Mouse (Mus musculus) cerebellum, postnatal 10 days (tissue): Measurements from ENCODE around the gene Dclk1.

Experiments
- DNase-seq, 2 experiments: peaks; one replicate each; pipeline ENCODE4 v3.0.0; 2021; ENCODE audit warnings: mixed read lengths in 2 of 2

Gene Dclk1

GRCm38 (mm10) chr3:55543929-55544684 is 301.9 kb downstream of the Dclk1 start:
- peak in 1 of 2 experiments; percentile 30 for DNase-seq

DNA sequence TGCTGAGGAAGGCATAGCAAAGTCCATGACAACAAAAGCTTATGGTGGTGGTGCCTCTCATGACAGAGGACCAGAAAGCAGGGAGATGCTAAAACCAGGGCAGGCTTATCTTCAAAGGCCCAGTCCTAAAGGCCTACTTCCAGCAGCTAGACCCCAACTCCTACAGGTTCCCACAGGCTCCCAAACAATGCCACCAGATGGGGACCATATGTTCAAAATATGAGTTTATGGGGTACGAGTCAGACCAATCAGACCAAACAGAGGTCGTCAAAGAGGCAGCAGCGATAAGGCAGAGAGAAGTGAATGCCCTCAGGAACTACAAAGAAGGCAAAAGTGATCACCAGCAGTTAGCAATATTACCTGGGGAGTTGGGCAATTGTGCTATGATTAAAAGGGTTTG is 303.1 kb downstream of the Dclk1 start:
- peak in 1 of 2 experiments; percentile 9 for DNase-seq

DNA sequence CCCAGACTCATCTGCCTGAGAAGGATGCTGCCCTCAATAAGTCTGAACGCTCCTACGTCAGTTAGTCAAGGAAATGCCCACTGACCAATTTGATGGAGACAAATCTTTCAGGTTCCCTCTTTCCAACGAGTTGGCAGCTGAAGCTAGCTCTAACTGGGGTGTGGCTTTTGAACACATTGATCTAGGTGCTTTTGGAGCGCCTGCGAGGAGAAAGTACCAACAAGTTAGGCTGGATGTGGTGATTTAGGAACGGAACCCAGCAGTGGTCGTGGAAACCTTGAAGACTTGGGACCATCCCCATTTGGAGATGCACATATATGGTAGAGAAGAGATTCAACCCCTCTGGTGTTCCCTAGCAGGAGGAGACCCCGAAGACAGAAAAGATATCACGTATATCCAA is 303.8 kb downstream of the Dclk1 start:
- no peak for DNase-seq

GRCm38 (mm10) chr3:55547106-55547505 is 304.9 kb downstream of the Dclk1 start:
- no peak for DNase-seq

GRCm38 (mm10) chr3:55549376-55549775 is 307.2 kb downstream of the Dclk1 start:
- DNase-seq: no peak

DNA sequence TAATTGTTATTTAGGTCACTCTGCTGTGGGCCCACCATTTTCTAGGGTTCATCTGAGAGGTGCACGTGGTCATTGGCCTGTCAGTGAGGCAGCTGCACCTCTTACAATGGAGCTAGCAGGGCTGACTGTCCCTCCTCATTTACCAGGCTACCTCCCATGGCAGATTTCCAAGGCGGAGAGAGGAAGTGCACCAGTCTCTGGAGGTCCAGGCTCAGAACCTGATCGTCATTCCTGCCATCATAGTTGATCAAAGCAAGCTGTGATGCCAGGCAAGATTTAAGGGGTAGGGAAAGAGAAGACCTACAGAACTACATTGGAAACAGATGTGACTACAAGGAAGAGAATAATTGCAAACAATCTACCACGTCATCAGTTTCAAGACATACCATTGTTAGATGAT is 308.8 kb downstream of the Dclk1 start:
- peak; percentile 69 to 70 for DNase-seq

DNA sequence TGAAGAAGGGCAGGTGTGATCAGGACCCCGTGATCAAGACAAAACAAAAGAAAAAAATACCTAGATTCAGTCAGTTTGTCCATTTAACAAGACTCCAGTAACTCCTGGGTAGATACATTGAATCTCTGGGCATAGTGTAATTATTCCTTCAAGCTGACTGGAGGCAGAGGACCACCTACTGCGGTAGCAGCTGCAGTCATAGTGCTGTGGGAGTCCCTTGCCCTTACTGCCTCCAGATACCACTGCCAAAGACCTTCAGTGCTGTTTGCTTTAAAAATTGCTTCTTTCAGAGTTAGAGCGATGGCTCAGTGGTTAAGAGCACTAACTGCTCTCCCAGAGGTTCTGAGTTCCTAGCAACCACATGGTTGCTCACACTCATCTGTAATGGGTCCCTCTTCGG is 309.7 kb downstream of the Dclk1 start:
- peak in 1 of 2 experiments; percentile 43 for DNase-seq

DNA sequence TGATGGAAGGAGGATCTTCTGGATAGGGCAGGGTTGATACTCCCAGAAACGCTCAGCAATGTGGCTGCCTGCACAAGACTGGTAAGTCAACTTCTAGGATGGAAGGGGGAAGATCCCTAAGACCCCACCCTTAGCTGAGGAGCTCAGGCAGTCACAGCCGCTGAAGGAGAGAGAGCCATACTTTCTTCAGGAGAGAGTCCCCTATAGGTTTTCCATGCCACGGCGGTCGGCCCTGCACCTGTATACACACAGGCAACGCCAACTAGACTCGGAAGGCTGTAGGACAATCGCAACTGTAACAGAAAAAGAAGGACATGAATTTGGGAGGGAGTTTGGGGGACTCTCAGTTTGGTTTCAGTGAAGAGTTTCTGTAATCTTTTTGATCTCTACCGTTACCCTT is 310.9 kb downstream of the Dclk1 start:
- no peak for DNase-seq

GRCm38 (mm10) chr3:55555848-55556247 is 313.7 kb downstream of the Dclk1 start:
- DNase-seq: peak in 1 of 2 experiments; percentile 52

DNA sequence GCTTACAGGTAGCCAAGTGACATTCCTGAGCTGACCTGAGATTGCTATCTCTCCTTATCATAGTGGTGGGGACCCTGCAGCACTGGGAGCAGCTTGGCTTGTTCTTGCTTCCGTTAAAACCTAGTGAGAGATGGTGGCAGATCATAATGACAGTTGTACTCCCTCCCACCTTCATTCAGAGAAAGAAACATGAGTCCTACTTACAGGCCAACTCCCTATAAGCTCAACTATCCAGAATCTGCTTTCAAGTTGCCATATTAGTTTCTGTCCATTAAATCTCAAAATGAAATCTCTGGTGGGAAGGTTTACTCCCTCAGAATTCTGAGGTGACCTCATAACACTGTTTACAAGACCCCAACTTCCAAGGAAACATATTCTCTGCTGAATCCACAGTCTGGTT is 316.4 kb downstream of the Dclk1 start:
- DNase-seq: no peak

DNA sequence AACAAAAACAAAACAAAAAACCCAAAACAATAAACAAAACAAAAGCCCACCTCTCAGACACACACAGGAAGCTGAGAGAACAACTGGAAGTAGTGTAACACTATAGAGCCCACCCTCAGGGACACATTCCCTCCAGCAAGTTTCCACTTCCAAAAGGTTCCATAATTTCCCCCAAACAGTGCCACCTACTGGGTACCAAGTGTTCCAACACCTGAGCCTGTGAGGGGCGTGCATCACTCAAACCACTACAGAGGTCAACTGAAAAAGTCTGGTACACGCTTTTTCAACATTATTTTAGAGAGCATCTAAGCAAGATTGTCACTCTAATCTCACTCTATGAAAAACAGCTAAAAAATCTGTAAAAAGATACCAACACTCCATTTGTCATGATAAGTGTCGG is 325.3 kb downstream of the Dclk1 start:
- no peak for DNase-seq

DNA sequence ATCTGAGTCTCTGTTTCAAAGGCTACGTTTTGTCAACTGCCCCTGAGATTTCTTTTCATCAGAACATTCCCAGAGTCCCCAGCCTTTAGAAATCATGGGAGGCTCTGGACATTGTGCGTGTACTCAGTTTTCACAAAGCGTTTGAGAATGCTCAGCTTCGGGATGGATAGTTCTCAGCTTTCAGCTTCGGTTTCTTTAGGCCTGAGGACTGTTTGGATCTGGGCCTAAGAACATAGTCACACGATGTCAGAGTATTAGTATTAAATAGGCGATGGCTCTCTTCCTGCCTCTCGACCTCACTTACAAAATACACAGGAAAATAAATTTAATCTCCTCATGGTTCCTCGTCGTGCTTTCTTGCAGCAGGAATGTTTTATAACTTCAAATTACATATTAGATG is 327.4 kb downstream of the Dclk1 start:
- DNase-seq: no peak

GRCm38 (mm10) chr3:55571034-55571433 is 328.9 kb downstream of the Dclk1 start:
- no peak for DNase-seq

DNA sequence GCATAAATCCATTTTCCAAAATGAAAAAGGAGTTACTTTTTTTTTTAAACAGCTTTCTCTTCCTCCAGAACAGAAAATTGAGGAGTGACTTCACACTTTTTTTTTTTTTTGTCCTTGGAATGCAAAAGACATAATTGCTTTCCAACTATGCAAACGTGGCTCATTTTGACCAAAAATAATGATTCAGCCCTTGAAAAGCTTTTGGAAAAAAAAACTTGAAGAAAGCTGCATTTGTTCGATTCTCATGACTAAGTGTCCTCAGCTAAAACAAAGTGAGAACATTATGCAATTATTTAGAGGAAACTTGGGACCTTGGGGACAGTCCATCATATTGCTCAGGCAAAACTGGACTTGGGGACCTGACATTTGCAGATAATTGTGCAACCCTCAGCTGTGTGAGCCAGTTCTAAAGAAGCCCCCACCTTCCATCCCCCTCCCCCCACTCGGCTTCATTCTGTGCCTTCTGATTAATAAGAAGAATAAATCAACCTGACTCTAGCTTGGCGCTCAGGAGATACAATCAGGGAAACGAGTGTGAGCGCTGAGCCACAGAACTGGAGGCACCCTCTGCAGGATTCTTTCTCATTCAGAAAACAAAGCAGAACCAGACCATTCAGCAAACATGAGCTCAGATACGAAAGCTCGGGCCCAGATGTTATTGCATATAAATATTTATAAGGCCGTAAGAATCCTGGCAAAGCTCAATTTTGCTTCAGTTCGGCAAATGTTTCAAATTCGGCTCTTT is 329.6 kb downstream of the Dclk1 start:
- peak; percentile 20 to 30 for DNase-seq

GRCm38 (mm10) chr3:55572297-55572681 is 330.1 kb downstream of the Dclk1 start:
- DNase-seq: no peak

- DNase-seq: peak in 1 of 2 experiments; percentile 24
These were observed 331.8 kb downstream of the Dclk1 start for GRCm38 (mm10) chr3:55574003-55574402.

DNA sequence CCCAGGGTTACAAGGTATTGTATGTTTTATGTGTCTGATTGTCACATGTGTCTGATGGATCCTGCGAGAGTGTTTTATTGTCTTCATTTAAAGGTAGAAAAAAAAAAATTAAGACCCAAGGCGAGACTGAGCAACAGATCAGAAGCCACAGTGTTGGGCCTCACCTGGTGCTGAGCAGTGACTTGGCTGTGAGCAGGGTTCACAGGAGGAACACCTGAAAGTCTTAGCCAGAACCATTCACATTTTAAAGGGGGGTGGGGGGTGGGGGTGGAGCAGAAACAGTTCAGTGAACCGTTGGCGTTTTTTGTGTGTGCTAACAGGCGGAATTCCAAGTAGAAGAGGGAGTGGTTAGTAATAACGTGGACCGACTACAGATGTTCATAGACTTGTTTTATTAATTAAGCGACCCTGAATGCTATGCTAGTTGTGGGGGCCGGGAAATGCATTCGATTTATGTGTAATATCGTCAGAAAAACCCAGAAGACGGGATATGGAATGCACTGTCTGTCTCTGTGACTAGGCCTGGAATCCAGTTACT is 345.3 kb downstream of the Dclk1 start:
- no peak for DNase-seq

- peak; percentile 45 for DNase-seq
These were observed 346.1 kb downstream of the Dclk1 start for GRCm38 (mm10) chr3:55587972-55588946.
